Mouse (Mus musculus) right cerebral cortex, postnatal 36 days (tissue): ENCODE measurements at regions not wholly inside any gene's neighbourhood (a gene's known extent, or its start where the extent isn't known, plus 50 kb on each side); places are given as distances from the start of the nearest gene placed in this dataset.

Source experiments
- DNase-seq, 2 experiments: peaks; one replicate each; pipeline ENCODE4 v3.0.0; 2022; ENCODE audit warnings: low spot score in 2 of 2, mixed read lengths in 1 of 2

GRCm38 (mm10) chr8:112212170-112212569 lies 197.3 kb upstream of the Gm6793 start:
- no peak for DNase-seq

DNA sequence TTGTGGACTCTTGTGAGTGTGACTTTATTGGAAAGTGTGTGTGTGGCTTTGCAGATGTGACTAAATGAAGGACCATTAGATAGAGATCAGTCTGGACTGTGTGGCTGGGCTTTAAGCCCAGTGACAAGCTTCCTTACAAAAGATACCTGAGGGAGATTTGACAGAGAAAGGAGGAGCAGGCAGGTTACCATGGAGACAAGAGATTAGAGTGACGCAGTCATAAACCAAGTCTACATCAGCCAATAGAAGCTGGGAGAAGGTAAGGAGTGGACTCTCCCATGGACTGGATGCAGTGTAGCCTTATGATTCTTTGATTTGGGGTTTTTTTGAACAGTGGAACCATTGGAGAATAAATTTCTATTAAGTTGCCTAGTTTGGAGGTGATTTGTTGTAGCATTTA lies 181.6 kb upstream of the Gm6793 start:
- DNase-seq: no peak

- no peak for DNase-seq
Measured at GRCm38 (mm10) chr8:112195880-112196279, 181.0 kb upstream of the Gm6793 start.

- DNase-seq: peak; percentile 21 to 52
Measured at GRCm38 (mm10) chr8:112191846-112192245, 177.0 kb upstream of the Gm6793 start.

DNA sequence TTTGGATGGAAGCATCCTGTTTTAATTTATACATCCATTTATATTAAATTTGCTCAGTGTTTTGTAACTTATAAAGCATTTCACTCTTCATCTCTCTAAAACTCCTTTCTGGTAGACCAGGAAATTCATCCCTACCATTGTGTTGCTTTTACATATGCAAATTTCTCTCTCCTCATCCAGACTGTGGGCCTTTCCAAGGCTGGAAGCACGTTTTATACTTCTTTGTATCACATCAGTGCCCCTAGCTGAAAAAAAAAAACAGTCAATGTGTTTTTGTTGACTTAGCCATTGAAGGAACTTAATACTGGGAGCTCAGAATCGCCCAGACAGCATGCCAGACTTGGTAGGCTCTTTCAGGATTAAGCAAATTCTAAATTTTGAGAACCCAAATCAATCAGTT lies 174.9 kb upstream of the Gm6793 start:
- no peak for DNase-seq

- no peak for DNase-seq
Measured at GRCm38 (mm10) chr8:112170184-112170583, 155.3 kb upstream of the Gm6793 start.

DNA sequence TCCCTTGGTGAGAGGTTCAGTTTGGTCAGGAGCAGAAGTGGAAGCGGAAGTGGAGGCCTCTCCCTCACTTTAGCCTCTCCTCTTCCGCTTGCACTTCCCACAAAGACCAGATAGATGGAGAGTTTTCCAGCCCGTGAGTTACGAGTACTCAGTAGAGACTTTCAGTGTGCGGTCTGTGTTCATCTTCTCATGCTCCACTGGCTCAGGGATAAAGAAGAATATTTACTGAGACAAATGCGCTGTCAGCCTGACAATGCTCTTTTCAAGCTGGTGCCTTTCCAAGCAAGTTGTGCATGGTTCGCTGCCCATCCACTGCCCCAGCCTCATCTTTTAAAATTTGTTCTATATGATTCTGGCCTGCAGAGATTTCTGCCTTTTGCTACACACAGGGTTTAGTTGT lies 141.8 kb upstream of the Gm6793 start:
- no peak for DNase-seq

DNA sequence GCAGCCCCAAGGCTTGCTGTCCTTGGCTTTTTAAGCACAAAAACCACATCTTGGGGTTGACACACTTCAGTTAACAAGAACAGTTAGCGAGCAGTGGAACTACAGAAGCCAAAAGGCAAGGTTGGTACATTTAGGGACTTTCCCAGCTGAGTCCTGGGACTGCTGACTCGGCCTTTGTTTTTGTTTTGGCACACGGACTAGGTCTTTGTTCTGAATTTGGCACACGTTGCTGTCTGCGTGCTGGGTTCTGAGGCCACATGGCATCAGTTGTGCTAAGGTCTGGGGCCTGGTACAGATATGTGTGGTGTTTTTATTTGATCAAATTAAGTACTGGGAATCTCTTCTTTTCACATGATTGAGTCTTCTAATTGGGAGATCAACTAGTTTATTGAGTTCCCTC lies 124.1 kb upstream of the Gm6793 start:
- DNase-seq: no peak

DNA sequence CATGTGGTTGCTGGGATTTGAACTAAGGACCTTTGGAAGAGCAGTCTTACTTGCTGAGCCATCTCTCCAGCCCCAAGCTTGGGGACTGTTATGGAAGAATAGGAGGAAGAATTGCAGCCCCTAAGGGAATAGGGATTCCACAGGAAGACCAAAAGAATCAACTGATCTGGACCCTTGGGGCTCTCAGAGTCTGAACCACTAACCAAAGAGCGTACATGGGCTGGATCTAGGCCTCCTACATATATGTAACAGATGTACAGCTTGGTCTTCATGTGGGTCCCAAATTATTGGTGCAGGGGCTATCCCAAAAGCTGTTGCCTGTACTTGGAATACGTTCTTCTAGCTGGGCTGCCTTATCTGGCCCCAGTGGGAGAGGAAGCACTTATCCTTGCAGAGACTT lies 115.4 kb upstream of the Gm6793 start:
- no peak for DNase-seq

DNA sequence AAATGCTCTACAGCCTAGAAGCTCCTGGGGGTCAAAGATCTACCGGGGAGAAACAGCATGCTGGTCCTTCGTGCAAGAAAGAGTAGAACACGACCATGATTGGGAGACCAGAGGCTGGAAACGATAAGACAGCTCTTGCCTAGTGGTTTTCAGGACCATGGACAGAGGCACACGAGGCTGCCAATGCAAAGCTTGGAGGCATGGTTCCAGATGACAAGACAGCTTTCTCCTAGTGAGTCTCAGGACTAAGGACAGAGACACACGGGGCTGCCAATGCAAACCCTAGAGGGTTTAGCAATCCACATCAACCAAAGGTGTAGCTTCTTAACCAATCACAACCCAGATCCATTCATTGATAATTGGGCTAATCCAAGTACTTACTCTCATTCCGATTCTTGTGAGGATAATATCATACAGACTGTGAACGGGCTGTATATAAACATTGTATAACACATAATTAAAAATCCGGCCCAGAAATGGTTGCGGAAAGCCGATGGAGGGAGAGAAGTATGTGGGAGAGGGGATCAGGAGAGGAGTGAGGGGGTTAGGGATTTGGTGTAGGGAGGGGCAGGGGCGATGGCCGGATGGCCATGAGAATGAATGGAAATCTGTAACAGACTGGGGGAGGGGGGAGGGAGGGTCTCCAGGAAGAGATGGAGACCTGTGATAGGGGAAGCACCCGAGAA lies 114.1 kb upstream of the Gm6793 start:
- no peak for DNase-seq

GRCm38 (mm10) chr8:112111950-112112349 lies 97.1 kb upstream of the Gm6793 start:
- DNase-seq: no peak

DNA sequence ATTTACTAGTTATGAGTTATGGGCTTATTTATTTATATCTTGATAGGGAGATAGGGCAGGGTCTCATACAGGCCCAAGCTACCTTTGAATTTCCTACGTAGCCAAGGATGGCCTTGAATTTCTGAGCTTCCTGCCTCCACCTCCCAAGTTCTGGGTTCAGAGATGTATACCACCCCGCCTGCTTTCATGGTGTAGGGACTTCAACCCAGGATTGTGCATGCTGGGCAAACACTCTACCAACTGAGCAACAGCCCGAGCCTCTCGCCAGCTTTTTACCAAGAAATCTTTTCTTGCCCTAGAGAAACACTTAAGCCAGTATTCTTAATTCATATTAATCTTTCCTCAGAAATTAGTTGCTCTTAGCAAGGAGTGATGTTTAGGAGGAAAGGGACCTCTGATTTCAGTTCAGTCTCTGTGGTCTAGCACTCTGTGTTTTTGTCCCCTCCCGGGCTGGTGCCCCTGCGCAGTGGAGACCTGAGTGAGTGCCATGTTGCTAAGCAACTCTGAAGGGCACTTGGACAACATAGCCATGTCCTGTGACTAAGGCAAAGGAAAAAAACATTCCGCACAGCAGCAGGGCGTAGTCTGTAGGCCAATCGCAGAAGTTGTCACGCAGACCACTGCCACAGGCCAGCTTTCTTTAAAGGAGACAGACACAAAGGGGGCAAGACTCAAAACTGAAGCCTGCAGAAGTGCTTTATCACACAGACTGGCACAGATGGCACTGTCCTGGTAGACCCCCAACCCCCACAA lies 83.2 kb upstream of the Gm6793 start:
- peak; percentile 25 to 29 for DNase-seq

GRCm38 (mm10) chr8:112094881-112095280 lies 80.0 kb upstream of the Gm6793 start:
- no peak for DNase-seq

DNA sequence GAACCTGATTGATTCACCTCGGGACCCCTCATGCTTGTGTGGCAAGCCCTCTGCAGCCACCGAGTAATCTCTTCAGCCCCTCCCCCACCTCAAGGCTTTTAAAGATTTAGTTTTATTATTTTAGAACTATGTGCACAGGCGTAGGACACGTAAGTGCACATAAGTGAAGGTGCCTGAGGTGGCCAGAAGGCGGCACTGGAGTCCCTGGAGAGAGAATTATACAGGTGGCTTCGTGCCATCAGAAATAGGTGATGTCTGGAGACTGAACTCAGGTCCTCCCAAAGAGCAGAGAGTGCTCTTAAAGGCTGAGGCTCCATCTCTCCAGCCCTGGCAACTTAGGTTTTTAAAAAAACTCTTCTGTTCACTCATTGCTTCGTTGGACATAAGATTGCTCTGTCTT lies 78.7 kb upstream of the Gm6793 start:
- DNase-seq: no peak

- DNase-seq: no peak
Measured at GRCm38 (mm10) chr8:112092831-112093230, 78.0 kb upstream of the Gm6793 start.

DNA sequence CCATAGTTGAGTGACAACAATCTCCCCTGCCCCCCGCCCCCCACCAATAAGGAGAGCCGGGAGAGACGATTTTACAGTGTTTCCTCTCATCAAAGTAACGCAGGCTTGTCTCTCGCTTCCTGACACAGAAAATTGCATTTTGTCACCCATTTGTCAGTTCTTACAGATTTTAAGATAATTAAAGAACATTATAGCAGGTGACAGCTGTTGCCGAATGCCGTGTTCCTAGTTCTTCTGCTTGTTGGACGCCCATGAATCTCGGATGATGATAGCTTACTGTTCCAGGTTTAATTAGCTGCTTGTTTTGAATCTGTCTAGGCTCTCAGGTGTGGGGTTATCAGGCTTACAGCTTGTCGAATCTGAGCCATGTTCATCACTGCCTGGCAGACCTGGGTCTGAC lies 63.8 kb upstream of the Gm6793 start:
- DNase-seq: no peak

DNA sequence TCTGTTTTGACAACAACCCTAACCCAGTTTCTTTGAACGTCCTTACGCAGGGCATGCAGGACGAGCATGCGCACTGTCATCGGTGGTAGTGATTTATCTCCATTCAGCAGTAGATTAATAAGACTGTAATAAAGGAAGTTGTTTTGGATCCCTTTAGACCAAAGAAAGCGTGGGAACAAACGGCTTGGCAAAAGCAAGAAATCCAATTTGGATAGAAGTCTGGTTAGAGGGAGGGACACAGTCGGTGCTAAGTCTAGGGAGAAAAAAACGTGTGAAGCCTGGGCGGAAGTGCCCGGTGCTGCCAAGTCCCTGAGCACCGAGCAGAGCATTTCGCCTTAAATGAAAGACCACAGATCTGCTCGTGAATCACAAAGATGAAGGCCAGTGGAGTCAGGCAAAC lies 57.4 kb upstream of the Gm6793 start:
- DNase-seq: peak; percentile 18 to 26

- peak; percentile 3 to 59 for DNase-seq
Measured at GRCm38 (mm10) chr8:112070251-112070650, 55.4 kb upstream of the Gm6793 start.
